Mouse (Mus musculus): Measurements from ENCODE around the gene Lin37. TPM values are rescaled to one million over a fixed set of nuclear protein-coding genes. Genes with fewer than 3 reads are reported as not detected.

Gene Lin37
- polyA plus RNA-seq, 1 experiment, result 14.5 TPM

GRCm38 (mm10) chr7:30544327-30544726, 15.3 kb downstream of the Lin37 start:
- TF ChIP-seq GATA1 (IDR thresholded peaks at IDR 0.05; ENCODE audit: low read length) (no peak), TAL1 (IDR thresholded peaks at IDR 0.05; ENCODE audit: low read length) (no peak)
- peaks cover 14% of the 10 kb centered on the region for H3K4me1 ChIP-seq (ENCODE audit: control insufficient read depth)
- H3K9me3 ChIP-seq (ENCODE audit: control insufficient read depth, low read length), result no peaks in the 10 kb centered on the region
- H3K4me3 ChIP-seq (replicated peaks), result no peak overlapping the region
- H3K27me3 ChIP-seq (ENCODE audit: control insufficient read depth), result no peaks in the 10 kb centered on the region
- H3K36me3 ChIP-seq (ENCODE audit: control insufficient read depth), result peaks cover 72% of the 10 kb centered on the region

- Histone ChIP-seq H3K27me3 (ENCODE audit: control insufficient read depth) (no peaks in the 10 kb centered on the region), H3K4me3 (replicated peaks) (no peak overlapping the region), H3K36me3 (ENCODE audit: control insufficient read depth) (peaks cover 52% of the 10 kb centered on the region), H3K9me3 (ENCODE audit: control insufficient read depth, low read length) (no peaks in the 10 kb centered on the region), H3K4me1 (ENCODE audit: control insufficient read depth) (peaks cover 26% of the 10 kb centered on the region)
- no peak for TF ChIP-seq TAL1 (IDR thresholded peaks at IDR 0.05; ENCODE audit: low read length)
- no peak for TF ChIP-seq GATA1 (IDR thresholded peaks at IDR 0.05; ENCODE audit: low read length)
Observed at GRCm38 (mm10) chr7:30540572-30540971, 19.1 kb downstream of the Lin37 start.

GRCm38 (mm10) chr7:30534633-30535577, 24.7 kb downstream of the Lin37 start, which contains the start of gene Arhgap33:
Gene Arhgap33, minus strand, starts transcription at chr7:30535060.
- H3K9me3 ChIP-seq (ENCODE audit: control insufficient read depth, low read length), result no peaks in the 10 kb centered on the region
- peaks cover 6% of the 10 kb centered on the region; the same call in 1 of the 2 replicates for H3K27me3 ChIP-seq (ENCODE audit: control insufficient read depth)
- TF ChIP-seq GATA1 (IDR thresholded peaks at IDR 0.05; ENCODE audit: low read length) (no peak), TAL1 (IDR thresholded peaks at IDR 0.05; ENCODE audit: low read length) (no peak)
- H3K4me1 ChIP-seq (ENCODE audit: control insufficient read depth), result peaks cover 53% of the 10 kb centered on the region
- peaks cover 47% of the 10 kb centered on the region for H3K36me3 ChIP-seq (ENCODE audit: control insufficient read depth)
- H3K4me3 ChIP-seq (replicated peaks), result peak within 1 kb of the TSS; percentile 87

- H3K27me3 ChIP-seq (ENCODE audit: control insufficient read depth), result peaks cover 6% of the 10 kb centered on the region; the same call in 1 of the 2 replicates
- H3K36me3 ChIP-seq (ENCODE audit: control insufficient read depth), result peaks cover 47% of the 10 kb centered on the region
- peaks cover 53% of the 10 kb centered on the region for H3K4me1 ChIP-seq (ENCODE audit: control insufficient read depth)
- H3K4me3 ChIP-seq (replicated peaks), result peak overlapping the region; percentile 87
- TF ChIP-seq GATA1 (IDR thresholded peaks at IDR 0.05; ENCODE audit: low read length) (no peak), TAL1 (IDR thresholded peaks at IDR 0.05; ENCODE audit: low read length) (no peak)
- no peaks in the 10 kb centered on the region for H3K9me3 ChIP-seq (ENCODE audit: control insufficient read depth, low read length)
Observed at GRCm38 (mm10) chr7:30533941-30534632, 25.6 kb downstream of the Lin37 start.

GRCm38 (mm10) chr7:30532931-30533330, 26.7 kb downstream of the Lin37 start:
- peaks cover 6% of the 10 kb centered on the region; the same call in 1 of the 2 replicates for H3K27me3 ChIP-seq (ENCODE audit: control insufficient read depth)
- peaks cover 53% of the 10 kb centered on the region for H3K36me3 ChIP-seq (ENCODE audit: control insufficient read depth)
- peak overlapping the region; percentile 2 for H3K4me3 ChIP-seq (replicated peaks)
- no peaks in the 10 kb centered on the region for H3K9me3 ChIP-seq (ENCODE audit: control insufficient read depth, low read length)
- TF ChIP-seq TAL1 (IDR thresholded peaks at IDR 0.05; ENCODE audit: low read length) (no peak), GATA1 (IDR thresholded peaks at IDR 0.05; ENCODE audit: low read length) (no peak)
- peaks cover 56% of the 10 kb centered on the region for H3K4me1 ChIP-seq (ENCODE audit: control insufficient read depth)

- peaks cover 69% of the 10 kb centered on the region for H3K36me3 ChIP-seq (ENCODE audit: control insufficient read depth)
- no peaks in the 10 kb centered on the region for H3K9me3 ChIP-seq (ENCODE audit: control insufficient read depth, low read length)
- no peak for TF ChIP-seq TAL1 (IDR thresholded peaks at IDR 0.05; ENCODE audit: low read length)
- TF ChIP-seq GATA1 (IDR thresholded peaks at IDR 0.05; ENCODE audit: low read length), result no peak
- peaks cover 6% of the 10 kb centered on the region; the same call in 1 of the 2 replicates for H3K27me3 ChIP-seq (ENCODE audit: control insufficient read depth)
- H3K4me1 ChIP-seq (ENCODE audit: control insufficient read depth), result peaks cover 52% of the 10 kb centered on the region
- no peak overlapping the region for H3K4me3 ChIP-seq (replicated peaks)
Observed at GRCm38 (mm10) chr7:30531291-30531815, 28.3 kb downstream of the Lin37 start.

GRCm38 (mm10) chr7:30526981-30527380, 32.7 kb downstream of the Lin37 start:
- peaks cover 11% of the 10 kb centered on the region for H3K4me1 ChIP-seq (ENCODE audit: control insufficient read depth)
- no peak overlapping the region for H3K4me3 ChIP-seq (replicated peaks)
- H3K36me3 ChIP-seq (ENCODE audit: control insufficient read depth), result peaks cover 91% of the 10 kb centered on the region
- no peaks in the 10 kb centered on the region for H3K9me3 ChIP-seq (ENCODE audit: control insufficient read depth, low read length)
- no peak for TF ChIP-seq GATA1 (IDR thresholded peaks at IDR 0.05; ENCODE audit: low read length)
- TF ChIP-seq TAL1 (IDR thresholded peaks at IDR 0.05; ENCODE audit: low read length), result no peak
- no peaks in the 10 kb centered on the region for H3K27me3 ChIP-seq (ENCODE audit: control insufficient read depth)

- Histone ChIP-seq H3K4me1 (ENCODE audit: control insufficient read depth) (peaks cover 5% of the 10 kb centered on the region), H3K27me3 (ENCODE audit: control insufficient read depth) (no peaks in the 10 kb centered on the region), H3K36me3 (ENCODE audit: control insufficient read depth) (peaks cover 85% of the 10 kb centered on the region), H3K9me3 (ENCODE audit: control insufficient read depth, low read length) (no peaks in the 10 kb centered on the region), H3K4me3 (replicated peaks) (no peak overlapping the region)
- TF ChIP-seq GATA1 (IDR thresholded peaks at IDR 0.05; ENCODE audit: low read length) (no peak), TAL1 (IDR thresholded peaks at IDR 0.05; ENCODE audit: low read length) (no peak)
Observed at GRCm38 (mm10) chr7:30526399-30526798, 33.2 kb downstream of the Lin37 start.

GRCm38 (mm10) chr7:30525954-30526353, 33.7 kb downstream of the Lin37 start:
- H3K36me3 ChIP-seq (ENCODE audit: control insufficient read depth), result peaks cover 81% of the 10 kb centered on the region
- H3K4me1 ChIP-seq (ENCODE audit: control insufficient read depth), result peaks cover 3% of the 10 kb centered on the region
- H3K27me3 ChIP-seq (ENCODE audit: control insufficient read depth), result no peaks in the 10 kb centered on the region
- H3K4me3 ChIP-seq (replicated peaks), result no peak overlapping the region
- H3K9me3 ChIP-seq (ENCODE audit: control insufficient read depth, low read length), result no peaks in the 10 kb centered on the region
- TF ChIP-seq GATA1 (IDR thresholded peaks at IDR 0.05; ENCODE audit: low read length) (no peak), TAL1 (IDR thresholded peaks at IDR 0.05; ENCODE audit: low read length) (no peak)

Data from erythroblast, embryonic 14.5 days (primary cell).